Mouse (Mus musculus): ENCODE data around the gene Mta3.

DNA sequence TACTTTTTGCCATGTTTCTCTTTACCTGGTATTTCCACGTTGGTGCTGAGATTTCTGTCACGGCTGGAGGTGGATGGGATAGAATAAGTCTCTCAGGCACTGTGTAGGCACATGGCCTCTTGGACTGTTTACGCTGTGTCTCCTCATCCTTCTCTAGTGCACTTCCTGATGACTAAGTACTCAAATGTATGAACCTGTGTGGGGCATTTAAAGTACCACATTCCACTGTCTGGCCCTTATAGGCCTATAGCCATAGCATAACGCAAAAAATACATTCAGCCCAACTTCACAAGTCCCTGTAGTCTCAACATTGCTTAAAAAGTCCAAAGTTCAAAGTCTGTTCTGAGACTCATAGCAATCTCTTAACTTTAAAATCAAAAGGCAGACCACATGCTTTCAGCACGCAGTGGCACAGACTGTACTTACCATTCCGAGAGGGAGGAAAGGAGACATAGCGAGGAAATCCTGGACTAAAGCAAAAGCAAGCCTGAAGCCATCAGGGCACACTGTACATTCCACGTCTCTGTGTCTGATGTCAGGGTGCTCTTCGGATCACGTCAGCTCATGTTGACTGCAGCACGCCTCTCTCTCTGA, 38.4 kb downstream of the Mta3 start:
- TF ChIP-seq CTCF (conservative IDR thresholded peaks at IDR 0.05; ENCODE audit: insufficient read depth, insufficient read length, low read depth, low read length) (no peak), POLR2A (IDR thresholded peaks at IDR 0.05; ENCODE audit: low read depth, low read length) (no peak)

Measured in kidney, adult 2 months (tissue).